Mouse (Mus musculus) G1E (cell line): ENCODE measurements at regions not wholly inside any gene's neighbourhood (a gene's known extent, or its start where the extent isn't known, plus 50 kb on each side); places are given as distances from the start of the nearest gene placed in this dataset.

Experiments
- ATAC-seq: 2 replicates; pipeline ENCODE4 v1.8.0; 2016; ENCODE audit warnings: mild to moderate bottlenecking; ENCODE audit not compliant: insufficient number of reproducible peaks, poor library complexity, low FRiP score, severe bottlenecking; ENCODE audit errors: extremely low read depth
- DNase-seq: peaks from one replicate; pipeline ENCODE4 v3.0.0; 2012; ENCODE audit warnings: low spot score
- H3K27me3 ChIP-seq: 2 replicates; pipeline ENCODE4 v1.6.1; 2012; ENCODE audit warnings: mild to moderate bottlenecking, low read length, inconsistent platforms; ENCODE audit not compliant: insufficient read depth
- H3K36me3 ChIP-seq: replicated peaks from 2 replicates; pipeline ENCODE3; 2012; ENCODE audit warnings: mild to moderate bottlenecking, inconsistent platforms
- H3K4me1 ChIP-seq: 2 replicates; pipeline ENCODE4 v1.6.1; 2012; ENCODE audit warnings: low read depth, low read length, inconsistent platforms, mixed read lengths; ENCODE audit not compliant: insufficient read depth
- H3K4me3 ChIP-seq: 2 replicates; pipeline ENCODE4 v1.5.1; 2012; ENCODE audit warnings: low read depth, mild to moderate bottlenecking, inconsistent platforms, low read length, moderate library complexity, mixed read lengths
- H3K9me3 ChIP-seq: replicated peaks from 2 replicates; pipeline ENCODE4 v1.6.1; 2012; ENCODE audit warnings: inconsistent platforms
- CTCF ChIP-seq: IDR thresholded peaks from 2 replicates; pipeline ENCODE4 v1.5.1; 2012; ENCODE audit warnings: low read depth, low read length, inconsistent platforms, mixed read lengths
- GATA1 ChIP-seq: IDR thresholded peaks from 2 replicates; pipeline ENCODE4 v1.6.1; 2012; ENCODE audit warnings: borderline replicate concordance, low read length, inconsistent platforms, mixed read lengths
- GATA2 ChIP-seq: IDR thresholded peaks from 2 replicates; pipeline ENCODE4 v1.6.1; 2012; ENCODE audit warnings: low read depth, low read length, inconsistent platforms, borderline replicate concordance
- POLR2AphosphoS5 ChIP-seq: IDR thresholded peaks from 2 replicates; pipeline ENCODE4 v1.6.1; 2012; ENCODE audit warnings: low read depth, low read length, inconsistent platforms; ENCODE audit not compliant: insufficient replicate concordance
- TAL1 ChIP-seq: conservative IDR thresholded peaks from 2 replicates; pipeline ENCODE4 v1.6.1; 2012; ENCODE audit warnings: low read depth, low read length, inconsistent platforms, mixed read lengths

DNA sequence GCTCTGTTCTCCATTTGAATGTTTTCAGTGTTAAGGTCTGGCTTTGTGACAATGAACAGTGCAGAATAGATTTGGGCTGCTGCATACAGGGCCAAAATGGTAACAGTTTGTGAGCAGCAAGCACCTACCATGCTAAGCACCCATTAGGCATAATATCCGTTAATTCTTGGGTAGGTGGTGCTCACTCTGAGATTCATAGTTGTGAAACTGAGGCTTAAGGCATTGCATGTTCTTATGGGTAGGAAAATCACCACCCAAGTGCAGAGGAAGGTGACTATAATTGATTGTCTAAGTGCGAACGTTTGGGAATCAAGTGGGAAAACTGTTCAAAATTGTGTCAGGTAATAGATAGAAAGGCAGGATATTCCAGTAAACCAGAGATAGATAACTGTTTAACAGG is 1378.8 kb upstream of the A1bg start:
- Histone ChIP-seq H3K4me3 (no peak overlapping the region), H3K9me3 (no peaks in the 10 kb centered on the region), H3K4me1 (no peaks in the 10 kb centered on the region), H3K36me3 (no peaks in the 10 kb centered on the region), H3K27me3 (peaks cover 5% of the 10 kb centered on the region; the same call in 1 of the 2 replicates)
- ATAC-seq, result no peak
- DNase-seq, result no peak
- TF ChIP-seq GATA1, result no peak
- TF ChIP-seq POLR2AphosphoS5, result no peak
- TF ChIP-seq TAL1, result no peak
- TF ChIP-seq GATA2, result no peak
- TF ChIP-seq CTCF, result no peak

DNA sequence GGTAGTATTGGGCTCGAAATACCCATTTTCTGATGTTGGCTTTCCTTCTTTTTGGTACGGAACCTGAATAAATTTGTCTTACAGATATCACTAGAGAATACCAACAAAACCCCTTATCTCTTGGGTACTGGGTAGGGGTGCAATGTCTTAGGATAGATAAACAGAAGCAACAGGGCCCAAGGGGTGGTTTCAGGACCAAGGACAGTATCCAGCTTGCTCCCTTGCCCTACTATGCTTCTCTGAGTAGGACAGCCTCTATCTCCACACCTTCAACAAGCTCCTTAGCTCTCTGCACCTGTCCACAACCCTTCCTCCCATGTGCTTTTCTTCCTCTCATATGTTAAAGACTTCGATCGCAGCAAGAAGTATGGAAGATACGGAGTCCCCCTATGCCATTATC is 1374.3 kb upstream of the A1bg start:
- H3K27me3 ChIP-seq, result peaks cover 6% of the 10 kb centered on the region
- no peaks in the 10 kb centered on the region for H3K9me3 ChIP-seq
- no peaks in the 10 kb centered on the region for H3K36me3 ChIP-seq
- no peak for ATAC-seq
- H3K4me3 ChIP-seq, result no peak overlapping the region
- TF ChIP-seq GATA1, result no peak
- TF ChIP-seq POLR2AphosphoS5, result no peak
- no peak for TF ChIP-seq GATA2
- TF ChIP-seq CTCF, result no peak
- no peak for TF ChIP-seq TAL1
- no peak for DNase-seq
- 0 out of 2 replicates have a peak, but pooled peaks cover 4% of the 10 kb centered on the region for H3K4me1 ChIP-seq

DNA sequence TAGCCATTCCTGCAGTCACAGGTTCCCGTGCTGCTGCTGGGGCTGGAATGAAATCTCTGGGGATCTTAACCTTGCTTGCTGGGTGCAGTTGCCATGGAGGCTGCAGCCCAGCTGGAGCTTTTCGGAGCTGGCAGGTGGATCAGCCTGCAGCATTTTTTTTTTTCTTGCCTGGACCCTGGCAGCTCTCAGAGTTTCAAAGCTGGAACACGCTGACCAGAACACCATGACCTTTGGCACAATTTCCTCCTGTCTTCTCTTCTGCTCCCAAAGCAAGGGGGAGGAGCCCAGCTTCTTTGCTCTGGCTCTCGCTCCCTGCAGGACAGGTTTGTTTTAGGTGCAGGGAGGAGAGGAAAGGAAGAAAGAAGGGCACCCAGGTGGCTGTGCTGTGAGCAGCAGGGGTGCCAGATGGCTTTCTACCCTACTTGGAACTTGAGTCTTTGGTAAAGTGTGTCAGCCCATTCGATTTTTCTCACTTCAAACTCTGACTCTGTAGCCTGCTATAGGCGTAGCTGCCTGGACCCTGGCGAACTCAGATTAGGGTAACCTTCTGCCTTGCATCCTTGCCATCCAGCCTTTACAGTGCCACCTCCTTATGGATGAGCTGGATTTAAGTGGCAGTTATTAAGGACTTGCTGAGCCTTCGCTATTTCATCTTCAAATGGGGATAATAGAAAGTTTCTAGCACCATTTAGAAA is 1372.6 kb upstream of the A1bg start:
- 0 out of 2 replicates have a peak, but pooled peaks cover 4% of the 10 kb centered on the region for H3K4me1 ChIP-seq
- H3K36me3 ChIP-seq, result no peaks in the 10 kb centered on the region
- ATAC-seq, result no peak
- no peak overlapping the region for H3K4me3 ChIP-seq
- no peak for DNase-seq
- H3K9me3 ChIP-seq, result no peaks in the 10 kb centered on the region
- H3K27me3 ChIP-seq, result peaks cover 6% of the 10 kb centered on the region
- TF ChIP-seq GATA1, result no peak
- TF ChIP-seq POLR2AphosphoS5, result no peak
- TF ChIP-seq GATA2, result no peak
- no peak for TF ChIP-seq TAL1
- TF ChIP-seq CTCF, result no peak

GRCm38 (mm10) chr15:62294786-62295185 is 1372.0 kb upstream of the A1bg start:
- ATAC-seq (no peak), DNase-seq (no peak)
- H3K36me3 ChIP-seq, result no peaks in the 10 kb centered on the region
- H3K27me3 ChIP-seq, result peaks cover 6% of the 10 kb centered on the region
- no peak for TF ChIP-seq GATA1
- no peak for TF ChIP-seq POLR2AphosphoS5
- TF ChIP-seq CTCF, result no peak
- no peak for TF ChIP-seq GATA2
- no peak for TF ChIP-seq TAL1
- 0 out of 2 replicates have a peak, but pooled peaks cover 4% of the 10 kb centered on the region for H3K4me1 ChIP-seq
- H3K9me3 ChIP-seq, result no peaks in the 10 kb centered on the region
- H3K4me3 ChIP-seq, result no peak overlapping the region

- Histone ChIP-seq H3K4me1 (0 out of 2 replicates have a peak, but pooled peaks cover 4% of the 10 kb centered on the region), H3K27me3 (peaks cover 6% of the 10 kb centered on the region; the same call in 1 of the 2 replicates), H3K36me3 (no peaks in the 10 kb centered on the region), H3K9me3 (no peaks in the 10 kb centered on the region), H3K4me3 (no peak overlapping the region)
- ATAC-seq (no peak), DNase-seq (no peak)
- TF ChIP-seq GATA1 (no peak), POLR2AphosphoS5 (no peak), CTCF (no peak), TAL1 (no peak), GATA2 (no peak)
Observed at GRCm38 (mm10) chr15:62292876-62293275, 1370.1 kb upstream of the A1bg start.

- Histone ChIP-seq H3K4me3 (no peak overlapping the region), H3K9me3 (no peaks in the 10 kb centered on the region), H3K36me3 (no peaks in the 10 kb centered on the region), H3K27me3 (peaks cover 6% of the 10 kb centered on the region; the same call in 1 of the 2 replicates), H3K4me1 (0 out of 2 replicates have a peak, but pooled peaks cover 6% of the 10 kb centered on the region)
- DNase-seq, result no peak
- TF ChIP-seq CTCF (no peak), POLR2AphosphoS5 (no peak), GATA2 (no peak), TAL1 (no peak), GATA1 (no peak)
- ATAC-seq, result no peak
Observed at GRCm38 (mm10) chr15:62290687-62291086, 1367.9 kb upstream of the A1bg start.
